Mouse (Mus musculus) stomach, postnatal 0 days (tissue): ENCODE data around the gene Nsd1.

ENCODE experiments used
- CTCF ChIP-seq: IDR thresholded peaks from 2 replicates; pipeline ENCODE4 v1.5.1; 2016; ENCODE audit warnings: antibody characterized with exemption, low read depth, mild to moderate bottlenecking, moderate library complexity
- EP300 ChIP-seq: optimal IDR thresholded peaks from 2 replicates; pipeline ENCODE3; 2016; ENCODE audit warnings: antibody characterized with exemption

DNA sequence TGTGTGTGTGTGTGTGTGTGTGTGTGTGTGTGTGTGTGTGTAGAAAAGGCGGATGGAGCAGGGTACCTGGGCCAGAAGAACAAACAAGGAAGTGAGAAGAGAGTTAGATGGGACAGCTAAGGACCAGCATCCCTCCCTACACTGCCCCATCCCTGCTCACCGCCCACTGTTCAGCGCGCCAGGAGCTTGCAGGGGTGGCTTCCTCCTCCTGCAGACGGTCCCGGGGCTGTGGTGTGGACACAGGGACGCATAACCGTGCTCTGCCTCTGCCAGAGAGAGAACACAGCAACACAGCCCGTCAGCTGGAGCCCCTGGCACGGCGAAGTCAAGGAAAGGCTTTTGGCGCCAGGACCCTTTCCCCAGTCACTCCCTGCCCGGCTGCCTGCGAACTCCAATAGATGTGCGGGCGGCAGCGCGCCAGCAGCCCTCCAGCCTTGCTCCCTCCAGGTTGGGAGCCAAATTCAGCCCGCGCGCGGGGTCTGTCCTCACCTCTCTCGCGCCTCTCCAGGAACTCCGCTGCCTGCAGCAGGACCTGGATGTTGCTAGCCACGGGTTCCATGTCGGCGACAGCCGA, 119.6 kb downstream of the Nsd1 start:
- TF ChIP-seq CTCF = no peak
- no peak for TF ChIP-seq EP300
